Mouse (Mus musculus): ENCODE measurements at regions not wholly inside any gene's neighbourhood (a gene's known extent, or its start where the extent isn't known, plus 50 kb on each side); places are given as distances from the start of the nearest gene placed in this dataset.

DNA sequence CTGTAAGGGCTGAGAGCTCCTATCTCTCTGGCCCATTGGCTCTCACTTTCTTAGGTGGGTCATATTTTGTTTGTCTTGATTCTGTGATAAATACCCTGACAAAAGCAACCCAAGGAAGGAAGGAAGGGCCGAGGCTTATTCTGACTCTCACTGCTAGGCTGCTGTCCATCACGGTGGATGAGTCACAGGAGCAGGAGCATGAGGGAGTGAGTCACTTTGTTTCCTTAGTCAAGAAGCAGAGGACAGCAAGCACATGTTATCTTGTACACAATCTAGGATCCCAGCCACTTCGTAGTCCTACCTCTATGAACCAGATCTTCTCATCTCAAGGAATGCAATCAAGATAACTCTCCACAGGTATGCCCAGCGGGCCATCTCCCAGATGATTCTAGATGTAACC is 69.9 kb downstream of the Atp6v1g3 start:
- no peak for ATAC-seq (replicated peaks in 1 of 2; ENCODE audit: insufficient read depth in 1 of 2, low FRiP score in 2 of 2, low TSS enrichment in 1 of 2, low read depth in 1 of 2, poor library complexity in 2 of 2, severe bottlenecking in 2 of 2)

GRCm38 (mm10) chr1:138344920-138345319 is 71.4 kb downstream of the Atp6v1g3 start:
- ATAC-seq (replicated peaks in 1 of 2; ENCODE audit: insufficient read depth in 1 of 2, low FRiP score in 2 of 2, low TSS enrichment in 1 of 2, low read depth in 1 of 2, poor library complexity in 2 of 2, severe bottlenecking in 2 of 2) = no peak

DNA sequence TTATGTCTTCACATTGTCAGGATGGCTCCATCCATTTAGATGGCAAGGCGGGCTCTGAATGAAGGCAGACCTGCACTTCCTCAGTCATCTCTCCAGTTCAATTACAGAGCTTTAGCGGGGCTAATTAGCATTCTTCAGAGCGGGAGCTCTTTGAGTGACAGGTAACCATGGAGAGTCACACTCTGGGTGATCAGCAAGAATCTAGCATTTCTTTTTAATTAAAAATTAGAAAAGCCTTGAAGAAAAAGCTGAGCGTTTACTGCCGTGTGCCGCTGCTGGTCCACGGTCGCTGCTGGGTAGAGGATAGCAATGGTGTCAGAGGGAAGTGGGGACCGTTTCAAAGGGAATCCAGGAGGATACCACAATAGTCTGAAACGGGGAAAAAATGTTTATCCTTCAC is 72.5 kb downstream of the Atp6v1g3 start:
- no peak for ATAC-seq (replicated peaks in 1 of 2; ENCODE audit: insufficient read depth in 1 of 2, low FRiP score in 2 of 2, low TSS enrichment in 1 of 2, low read depth in 1 of 2, poor library complexity in 2 of 2, severe bottlenecking in 2 of 2)

- ATAC-seq (replicated peaks in 1 of 2; ENCODE audit: insufficient read depth in 1 of 2, low FRiP score in 2 of 2, low TSS enrichment in 1 of 2, low read depth in 1 of 2, poor library complexity in 2 of 2, severe bottlenecking in 2 of 2) = no peak
Measured at GRCm38 (mm10) chr1:138346904-138347303, 73.4 kb downstream of the Atp6v1g3 start.

- peak; percentile 37 to 51 for ATAC-seq (replicated peaks in 1 of 2; ENCODE audit: insufficient read depth in 1 of 2, low FRiP score in 2 of 2, low TSS enrichment in 1 of 2, low read depth in 1 of 2, poor library complexity in 2 of 2, severe bottlenecking in 2 of 2)
Measured at GRCm38 (mm10) chr1:138348447-138348846, 74.9 kb downstream of the Atp6v1g3 start.

DNA sequence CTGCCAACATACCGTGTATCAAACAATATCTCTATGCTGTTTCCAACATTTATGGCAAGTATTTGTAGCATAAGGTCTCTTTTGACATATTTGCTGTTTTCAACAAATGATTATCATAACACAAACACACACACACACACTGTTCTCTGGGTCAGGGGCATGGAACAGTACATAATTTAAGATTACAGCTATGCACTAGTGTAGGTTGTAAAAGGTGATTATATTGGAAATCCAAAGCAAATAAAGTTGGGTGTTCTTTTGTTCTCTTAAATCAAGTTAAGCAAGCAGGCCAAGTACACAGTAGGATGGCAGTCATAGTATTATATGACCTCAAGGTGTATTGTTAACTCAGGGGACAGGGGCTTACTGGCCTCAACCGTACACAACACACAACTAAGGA is 75.6 kb downstream of the Atp6v1g3 start:
- ATAC-seq (replicated peaks in 1 of 2; ENCODE audit: insufficient read depth in 1 of 2, low FRiP score in 2 of 2, low TSS enrichment in 1 of 2, low read depth in 1 of 2, poor library complexity in 2 of 2, severe bottlenecking in 2 of 2) = no peak

GRCm38 (mm10) chr1:138356407-138356806 is 82.9 kb downstream of the Atp6v1g3 start:
- ATAC-seq (replicated peaks in 1 of 2; ENCODE audit: insufficient read depth in 1 of 2, low FRiP score in 2 of 2, low TSS enrichment in 1 of 2, low read depth in 1 of 2, poor library complexity in 2 of 2, severe bottlenecking in 2 of 2) = no peak

DNA sequence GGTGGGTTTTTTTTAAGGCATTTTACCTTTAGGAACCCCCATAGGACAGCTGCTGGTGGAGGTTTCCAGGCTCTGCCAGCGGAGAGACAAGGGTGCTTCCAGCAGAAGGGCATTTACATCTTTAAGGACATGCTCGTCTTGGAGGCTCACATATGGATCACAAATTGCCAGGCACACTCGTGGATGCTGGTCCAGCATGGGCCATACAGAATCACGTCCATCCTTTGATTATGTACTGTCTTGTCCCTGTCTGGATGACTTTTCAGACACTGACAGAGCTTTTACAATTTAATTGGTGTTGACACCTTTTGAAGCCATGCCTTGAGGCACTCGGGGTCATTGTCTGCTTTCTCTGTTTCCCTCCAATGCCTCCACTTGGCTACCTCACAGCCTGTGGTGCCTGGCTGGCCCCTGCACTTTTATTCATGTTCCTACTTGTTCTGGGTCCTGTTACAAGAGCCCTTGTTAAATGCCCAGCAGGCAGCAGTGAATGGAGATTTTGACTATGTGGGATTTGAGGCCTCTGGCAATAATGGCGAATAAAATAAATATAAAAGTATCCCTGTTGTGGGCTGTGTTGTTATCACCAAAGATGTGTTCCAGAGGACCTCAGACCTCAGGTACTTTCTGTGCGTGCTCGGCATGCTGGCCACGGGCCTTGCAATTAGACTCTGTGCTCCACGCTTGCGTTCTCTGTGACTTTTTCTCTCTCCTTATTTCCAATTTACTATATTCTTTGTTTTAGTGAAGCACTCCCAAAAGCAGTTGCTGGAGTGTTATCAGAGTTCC is 89.3 kb downstream of the Atp6v1g3 start:
- ATAC-seq (replicated peaks in 1 of 2; ENCODE audit: insufficient read depth in 1 of 2, low FRiP score in 2 of 2, low TSS enrichment in 1 of 2, low read depth in 1 of 2, poor library complexity in 2 of 2, severe bottlenecking in 2 of 2) = no peak

DNA sequence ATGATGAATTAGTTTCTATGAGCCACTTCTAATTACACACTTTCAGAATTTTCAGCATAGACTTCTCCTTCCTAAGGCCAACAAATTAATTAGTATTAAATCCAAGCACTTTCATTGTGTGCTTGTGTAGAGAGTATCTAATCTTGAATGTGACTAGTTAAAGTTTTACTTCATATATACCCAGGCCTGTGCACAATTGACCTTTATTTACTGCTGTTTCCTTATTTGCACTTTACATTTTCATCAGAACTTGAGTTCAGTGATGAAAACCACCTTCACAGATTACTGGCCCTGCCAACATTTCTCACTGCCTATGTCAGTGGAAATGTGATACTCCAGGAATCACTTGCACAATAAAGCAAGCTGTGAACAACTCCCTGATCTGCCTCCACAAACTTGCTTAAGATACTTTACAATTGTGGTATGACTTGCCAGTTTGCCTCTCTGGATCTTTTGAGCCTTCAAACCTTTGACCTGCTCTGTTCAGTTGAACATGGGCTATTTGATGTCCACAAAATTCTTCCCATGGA is 96.5 kb downstream of the Atp6v1g3 start:
- ATAC-seq (replicated peaks in 1 of 2; ENCODE audit: insufficient read depth in 1 of 2, low FRiP score in 2 of 2, low TSS enrichment in 1 of 2, low read depth in 1 of 2, poor library complexity in 2 of 2, severe bottlenecking in 2 of 2) = no peak

- no peak for ATAC-seq (replicated peaks in 1 of 2; ENCODE audit: insufficient read depth in 1 of 2, low FRiP score in 2 of 2, low TSS enrichment in 1 of 2, low read depth in 1 of 2, poor library complexity in 2 of 2, severe bottlenecking in 2 of 2)
Measured at GRCm38 (mm10) chr1:138371474-138371873, 97.9 kb downstream of the Atp6v1g3 start.

- ATAC-seq (replicated peaks in 1 of 2; ENCODE audit: insufficient read depth in 1 of 2, low FRiP score in 2 of 2, low TSS enrichment in 1 of 2, low read depth in 1 of 2, poor library complexity in 2 of 2, severe bottlenecking in 2 of 2) = no peak
Measured at GRCm38 (mm10) chr1:138384146-138384545, 110.6 kb downstream of the Atp6v1g3 start.

DNA sequence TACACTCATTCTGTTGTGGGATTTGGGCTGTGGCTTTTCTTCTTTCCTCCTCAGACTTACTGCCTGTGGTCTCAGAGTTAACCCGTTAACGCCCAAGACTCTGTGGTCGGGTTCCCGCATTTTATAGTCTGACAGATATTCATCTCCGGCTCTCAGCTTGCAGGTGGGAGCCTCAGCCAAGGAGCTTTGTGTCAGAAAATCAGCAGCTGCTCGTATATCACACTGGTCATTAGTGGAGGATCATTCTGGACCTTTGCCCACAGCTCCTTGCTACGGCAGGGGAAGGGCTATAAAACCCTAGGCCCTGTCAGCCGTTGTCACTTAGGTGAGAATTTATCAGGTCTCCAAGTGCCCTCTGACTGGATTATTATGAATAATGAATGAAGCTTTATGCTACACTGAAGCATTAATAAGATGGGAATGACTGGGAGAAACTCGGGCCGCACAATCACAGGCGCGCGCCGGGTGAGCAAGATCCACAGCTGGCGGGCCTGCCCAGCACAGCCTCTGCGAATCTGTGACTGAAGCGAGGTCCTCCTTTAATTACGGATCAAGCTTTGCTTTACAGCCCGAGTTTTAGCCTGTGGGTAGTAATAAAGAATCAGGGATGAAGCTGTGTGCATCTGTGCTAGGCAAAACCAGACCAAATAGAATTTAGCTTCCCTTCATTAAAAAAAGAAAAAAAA is 111.8 kb downstream of the Atp6v1g3 start:
- ATAC-seq (replicated peaks in 1 of 2; ENCODE audit: insufficient read depth in 1 of 2, low FRiP score in 2 of 2, low TSS enrichment in 1 of 2, low read depth in 1 of 2, poor library complexity in 2 of 2, severe bottlenecking in 2 of 2) = no peak; a peak in 1 of 4 replicates

DNA sequence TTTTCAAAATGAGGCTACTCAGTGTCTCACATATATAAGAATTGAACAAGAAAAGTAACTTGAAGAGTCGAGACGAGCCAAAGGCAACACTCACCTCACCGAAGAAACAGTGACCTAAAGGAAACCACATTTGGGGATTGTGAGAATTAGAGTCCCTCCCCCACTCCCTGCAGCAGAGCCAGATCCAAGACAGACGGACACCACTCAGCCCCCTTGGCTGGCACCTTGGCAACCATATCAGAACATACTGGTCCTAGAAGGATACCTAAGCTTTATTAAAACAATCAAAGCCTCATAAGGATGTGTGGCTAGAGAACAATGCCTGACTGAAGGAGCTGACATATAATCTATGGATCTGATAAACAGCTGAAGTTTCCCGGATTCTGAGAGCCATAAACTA is 112.5 kb downstream of the Atp6v1g3 start:
- ATAC-seq (replicated peaks in 1 of 2; ENCODE audit: insufficient read depth in 1 of 2, low FRiP score in 2 of 2, low TSS enrichment in 1 of 2, low read depth in 1 of 2, poor library complexity in 2 of 2, severe bottlenecking in 2 of 2) = no peak

DNA sequence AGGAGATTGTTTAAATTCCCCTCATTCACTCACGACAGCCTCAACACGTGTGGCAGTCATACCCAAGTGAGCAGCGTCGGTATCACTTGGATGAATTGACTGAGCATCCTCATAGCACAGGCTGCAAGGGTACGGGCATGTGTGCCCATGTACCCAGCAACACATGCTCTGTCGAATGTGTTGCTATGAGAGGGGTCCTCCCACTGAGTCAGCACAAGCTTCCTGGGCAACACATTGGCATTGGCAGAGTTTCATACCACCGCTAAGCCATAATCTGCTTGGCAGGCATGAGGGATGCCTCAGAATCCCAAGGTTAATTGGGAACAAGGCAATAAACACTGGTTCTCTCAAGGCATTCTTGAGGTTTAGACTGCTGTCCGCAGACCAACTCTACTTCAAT is 115.1 kb downstream of the Atp6v1g3 start:
- no peak for ATAC-seq (replicated peaks in 1 of 2; ENCODE audit: insufficient read depth in 1 of 2, low FRiP score in 2 of 2, low TSS enrichment in 1 of 2, low read depth in 1 of 2, poor library complexity in 2 of 2, severe bottlenecking in 2 of 2)

GRCm38 (mm10) chr1:138389676-138390075 is 116.1 kb downstream of the Atp6v1g3 start:
- no peak for ATAC-seq (replicated peaks in 1 of 2; ENCODE audit: insufficient read depth in 1 of 2, low FRiP score in 2 of 2, low TSS enrichment in 1 of 2, low read depth in 1 of 2, poor library complexity in 2 of 2, severe bottlenecking in 2 of 2)

- no peak for ATAC-seq (replicated peaks in 1 of 2; ENCODE audit: insufficient read depth in 1 of 2, low FRiP score in 2 of 2, low TSS enrichment in 1 of 2, low read depth in 1 of 2, poor library complexity in 2 of 2, severe bottlenecking in 2 of 2)
Measured at GRCm38 (mm10) chr1:138418610-138419009, 145.1 kb downstream of the Atp6v1g3 start.

- ATAC-seq (replicated peaks in 1 of 2; ENCODE audit: insufficient read depth in 1 of 2, low FRiP score in 2 of 2, low TSS enrichment in 1 of 2, low read depth in 1 of 2, poor library complexity in 2 of 2, severe bottlenecking in 2 of 2) = no peak
Measured at GRCm38 (mm10) chr1:138427416-138427815, 153.9 kb downstream of the Atp6v1g3 start.
